In genomic region chr7:110108967-110109610, GRCm38 (mm10) we compare ENCODE assay signal across 8 mouse cellular contexts. TPM values are rescaled to one million over a fixed set of nuclear protein-coding genes. Genes with fewer than 3 reads are reported as not detected.
A peak's percentile ranks its signal among the peaks of the same experiment; 100 is the strongest.
DNase-seq lines count a peak whose midpoint lies in the region; ATAC-seq and TF ChIP-seq lines count a peak whose summit lies in the region.

No protein-coding gene starts in this region.

- H3K27ac ChIP-seq in embryonic facial prominence, embryonic 14.5 days (replicated peaks; ENCODE audit: low read depth, low read length): peak overlapping the region; percentile 52
- peak overlapping the region; percentile 75 to 90 for H3K27ac ChIP-seq in heart, embryonic 14.5 days (replicated peaks in 1 of 2; ENCODE audit: control insufficient read depth in 1 of 2, insufficient read depth in 1 of 2, low read depth in 2 of 2, low read length in 2 of 2)
- H3K27ac ChIP-seq in cerebellum, adult 2 months (ENCODE audit: insufficient read depth, low read length): no peak overlapping the region

- H3K4me2 ChIP-seq in embryonic facial prominence, embryonic 14.5 days (ENCODE audit: low read depth, low read length): peak overlapping the region; percentile 38
- H3K4me2 ChIP-seq in heart, embryonic 14.5 days (ENCODE audit: low read length): peak overlapping the region; percentile 59

- 13% methylated on average over 11 of the region's 11 CpGs for WGBS in embryonic facial prominence, embryonic 14.5 days
- 8% methylated on average over 11 of the region's 11 CpGs for WGBS in heart, embryonic 14.5 days
- WGBS in cerebellum, adult 2 months: 24% methylated on average over 11 of the region's 11 CpGs

- no peaks in the 10 kb centered on the region for H3K36me3 ChIP-seq in embryonic facial prominence, embryonic 14.5 days (ENCODE audit: control insufficient read depth, insufficient read depth, low read length)
- no peaks in the 10 kb centered on the region for H3K36me3 ChIP-seq in heart, embryonic 14.5 days (ENCODE audit: control insufficient read depth, insufficient read depth, low read length)

- H3K9ac ChIP-seq in embryonic facial prominence, embryonic 14.5 days (ENCODE audit: low read depth, low read length): peak overlapping the region; percentile 41
- peak overlapping the region; percentile 51 for H3K9ac ChIP-seq in heart, embryonic 14.5 days (ENCODE audit: low read length)

- DNase-seq in CD4-positive, CD25-positive, alpha-beta regulatory T cell, adult 2 months (ENCODE audit: low read depth, low spot score): peak; percentile 80
- peak; percentile 71 for DNase-seq in R1 (ENCODE audit: low read depth, low spot score)
- DNase-seq in embryonic facial prominence, embryonic 14.5 days (ENCODE audit: low spot score): peak; percentile 68
- DNase-seq in kidney, postnatal 36 days: peak; percentile 67 to 83
- DNase-seq in lung, postnatal 4 days: peak; percentile 72 to 74
- DNase-seq in right cerebral cortex, postnatal 4 days: peak; percentile 49
- no peak for DNase-seq in cerebellum, adult 2 months

- peaks cover 5% of the 10 kb centered on the region for H3K4me1 ChIP-seq in embryonic facial prominence, embryonic 14.5 days (ENCODE audit: control insufficient read depth, insufficient read depth, low read length)
- H3K4me1 ChIP-seq in heart, embryonic 14.5 days (ENCODE audit: control insufficient read depth in 2 of 2, insufficient read depth in 2 of 2, low read length in 2 of 2): peaks cover 16 to 18% of the 10 kb centered on the region in 2 experiments
- H3K4me1 ChIP-seq in cerebellum, adult 2 months (ENCODE audit: control insufficient read depth, insufficient read depth, low read length): no peaks in the 10 kb centered on the region

- TF ChIP-seq POLR2A in cerebellum, adult 2 months (IDR thresholded peaks at IDR 0.05; ENCODE audit: borderline replicate concordance, insufficient read depth, low read length): no peak

- no peak overlapping the region for H3K4me3 ChIP-seq in embryonic facial prominence, embryonic 14.5 days (ENCODE audit: low read depth, low read length)
- no peak overlapping the region for H3K4me3 ChIP-seq in heart, embryonic 14.5 days (ENCODE audit: control insufficient read depth in 1 of 2, insufficient read depth in 1 of 2, low read depth in 1 of 2, low read length in 2 of 2)
- H3K4me3 ChIP-seq in cerebellum, adult 2 months (replicated peaks; ENCODE audit: insufficient read depth, low read depth, low read length): no peak overlapping the region

- H3K27me3 ChIP-seq in embryonic facial prominence, embryonic 14.5 days (replicated peaks; ENCODE audit: control insufficient read depth, insufficient read depth, low read length): no peaks in the 10 kb centered on the region
- no peaks in the 10 kb centered on the region for H3K27me3 ChIP-seq in heart, embryonic 14.5 days (ENCODE audit: control insufficient read depth, insufficient read depth, low read length)
- no peaks in the 10 kb centered on the region for H3K27me3 ChIP-seq in cerebellum, adult 2 months (ENCODE audit: control insufficient read depth, insufficient read depth, low read length)

- H3K9me3 ChIP-seq in embryonic facial prominence, embryonic 14.5 days (ENCODE audit: control insufficient read depth, low read length): peaks cover 5% of the 10 kb centered on the region; the same call in 1 of the 2 replicates
- H3K9me3 ChIP-seq in heart, embryonic 14.5 days (ENCODE audit: control insufficient read depth, low read length): no peaks in the 10 kb centered on the region

- no peak for TF ChIP-seq CTCF in cerebellum, adult 2 months (IDR thresholded peaks at IDR 0.05; ENCODE audit: borderline replicate concordance, insufficient read depth, low read depth, low read length)

- peak; percentile 77 for ATAC-seq in embryonic facial prominence, embryonic 14.5 days (ENCODE audit: low read depth)
- peak; percentile 61; the same call in 1 of the 2 replicates for ATAC-seq in heart, embryonic 14.5 days (ENCODE audit: insufficient number of reproducible peaks, insufficient read depth, low FRiP score, low read depth)

RNA-seq across cellular contexts. Expression of gene Wee1, which starts 12.8 kb away (rescaled TPM):
- polyA plus RNA-seq in embryonic facial prominence, embryonic 14.5 days (2014; fragmentation: Nextera tagmentation; extraction: Ambion mirVana): 23.6 TPM in 2 replicates
- 29.8 and 30.2 TPM in 2 replicates for polyA plus RNA-seq in heart, embryonic 14.5 days (2014; fragmentation: Nextera tagmentation; extraction: Ambion mirVana)
- 15.9 and 16.9 TPM in 2 replicates for polyA plus RNA-seq in cerebellum, adult 2 months (2012; rRNA removed)

RNA-seq across cellular contexts. Expression of gene Zfp143, which starts 48.1 kb away (rescaled TPM):
- 15.7 and 16.3 TPM in 2 replicates for polyA plus RNA-seq in embryonic facial prominence, embryonic 14.5 days (2014; fragmentation: Nextera tagmentation; extraction: Ambion mirVana)
- polyA plus RNA-seq in heart, embryonic 14.5 days (2014; fragmentation: Nextera tagmentation; extraction: Ambion mirVana): 14.3 and 15.9 TPM in 2 replicates
- 16.0 and 16.7 TPM in 2 replicates for polyA plus RNA-seq in cerebellum, adult 2 months (2012; rRNA removed)

Comparison
In these comparisons a context has a peak if more than half of its experiments do, and no peak if none do; other contexts are left out.
1. DNase-seq: peak in CD4-positive, CD25-positive, alpha-beta regulatory T cell, adult 2 months (single experiment), R1 (single experiment), embryonic facial prominence, embryonic 14.5 days (single experiment), kidney, postnatal 36 days (2 of 2), lung, postnatal 4 days (2 of 2) and right cerebral cortex, postnatal 4 days (single experiment); none in cerebellum, adult 2 months (0 of 2).